Mouse (Mus musculus): ENCODE data around the gene Gfra4. TPM values are rescaled to one million over a fixed set of nuclear protein-coding genes. Genes with fewer than 3 reads are reported as not detected.

Gfra4 gene
- not detected for polyA plus RNA-seq (2017; shearing (Covaris generic))

DNA sequence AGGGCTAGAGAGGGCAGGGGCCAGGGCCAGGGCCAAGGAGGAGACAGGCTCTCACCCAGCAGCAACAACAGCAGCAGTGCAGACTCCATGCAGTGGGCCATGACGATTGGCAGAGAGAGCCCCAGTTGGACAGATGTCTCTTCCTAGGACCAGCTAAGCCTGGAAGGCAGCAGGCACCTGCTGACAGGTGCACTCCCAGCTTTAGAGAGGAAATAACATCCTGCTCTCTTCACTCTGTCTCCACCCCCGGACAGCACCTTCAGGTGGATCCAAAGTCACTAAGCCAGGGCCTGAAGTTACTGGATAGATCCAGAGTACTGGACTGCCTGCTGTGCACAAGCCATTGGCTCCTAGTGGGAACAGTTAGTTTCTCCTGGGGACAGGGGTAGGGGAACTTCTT lies at the start of gene Gfra4:
Gfra4 (minus strand) TSS at position 101 of the 400 bp plus-strand sequence.

DNA sequence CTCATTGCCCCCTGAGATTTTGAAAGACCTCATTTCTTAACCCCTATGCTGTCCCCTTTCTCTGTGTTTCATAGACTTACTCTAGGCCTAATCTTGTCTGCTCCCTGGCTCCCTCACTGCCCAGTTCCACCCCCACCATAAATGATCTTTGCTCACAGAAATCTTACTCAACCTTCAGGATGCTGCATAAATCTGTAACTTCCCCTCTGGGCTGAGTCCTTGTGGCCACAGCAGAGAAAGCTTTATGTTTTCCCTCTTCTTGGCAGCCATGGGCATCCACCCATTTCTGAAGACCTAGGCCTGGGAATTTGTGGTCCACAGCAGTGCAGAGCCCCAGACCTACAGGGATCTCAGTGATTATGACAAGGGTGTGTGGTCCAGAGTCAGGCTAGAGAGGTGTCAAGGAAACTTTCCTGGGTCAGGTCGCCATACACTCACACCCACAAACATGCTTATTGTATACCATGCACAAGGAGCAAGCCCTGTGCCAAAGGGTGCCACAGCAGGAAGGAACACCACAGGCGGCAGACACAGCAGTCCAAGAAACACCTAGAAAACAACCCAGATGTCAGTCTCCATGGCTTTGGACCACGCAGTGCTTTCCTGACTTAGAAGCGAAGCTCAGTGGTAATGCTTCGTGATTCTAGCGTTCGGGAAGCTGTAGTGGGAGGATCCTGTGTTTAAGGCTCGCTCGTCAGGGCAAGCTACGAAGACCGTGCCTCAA lies 43.9 kb upstream of the Gfra4 start, which contains the start of gene Siglec1:
Siglec1 (minus strand) TSS at position 99 of the 724 bp plus-strand sequence.

DNA sequence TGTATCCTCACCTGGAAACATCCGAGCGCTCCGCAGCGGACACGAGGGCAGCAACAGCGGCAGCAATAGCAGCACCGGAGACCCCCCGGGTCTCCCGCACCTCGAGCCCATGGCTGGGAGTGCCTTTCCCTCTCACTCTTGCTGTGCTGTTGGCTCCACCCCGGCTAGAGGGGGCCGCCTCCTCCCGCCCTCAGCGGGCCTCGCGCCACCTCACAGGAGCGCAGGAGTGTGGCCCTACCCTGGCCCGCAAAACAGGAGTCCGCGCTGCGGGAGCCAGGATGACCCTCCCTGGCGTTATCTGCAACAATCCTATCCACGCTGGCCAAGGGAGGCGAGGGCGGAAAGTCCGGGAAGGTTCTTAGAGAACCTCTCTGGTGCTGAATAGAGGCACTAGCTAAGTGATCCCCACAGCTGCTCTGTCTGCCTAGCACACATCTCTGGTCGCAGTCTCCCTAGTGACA lies 20.5 kb upstream of the Gfra4 start, which contains the start of gene Adam33:
Adam33 (minus strand) TSS at position 411 of the 461 bp plus-strand sequence.

Other genes starting within 250 kb of the Gfra4 start
- gene 4930402H24Rik, start 136.7 kb downstream of the Gfra4 start, polyA plus RNA-seq (2017; shearing (Covaris generic)), result 16.5 TPM
- 14.3 TPM for gene Atrn, start 136.6 kb downstream of the Gfra4 start, polyA plus RNA-seq (2017; shearing (Covaris generic))
- 0.23 TPM for gene Adam33, start 20.7 kb upstream of the Gfra4 start, polyA plus RNA-seq (2017; shearing (Covaris generic))
- 0.13 TPM for gene Siglec1, start 43.7 kb upstream of the Gfra4 start, polyA plus RNA-seq (2017; shearing (Covaris generic))
- 0.35 TPM for gene Hspa12b, start 84.2 kb upstream of the Gfra4 start, polyA plus RNA-seq (2017; shearing (Covaris generic))
- gene Gm11037, start 90.4 kb upstream of the Gfra4 start, polyA plus RNA-seq (2017; shearing (Covaris generic)), result not detected
- 42.8 TPM for gene 1700037H04Rik, start 117.0 kb upstream of the Gfra4 start, polyA plus RNA-seq (2017; shearing (Covaris generic))
- gene Cenpb, start 137.0 kb upstream of the Gfra4 start, polyA plus RNA-seq (2017; shearing (Covaris generic)), result 7.4 TPM
- 78.9 TPM for gene Cdc25b, start 143.9 kb upstream of the Gfra4 start, polyA plus RNA-seq (2017; shearing (Covaris generic))
- gene Spef1, start 144.2 kb upstream of the Gfra4 start, polyA plus RNA-seq (2017; shearing (Covaris generic)), result 0.26 TPM
- 19.7 TPM for gene Ap5s1, start 164.0 kb upstream of the Gfra4 start, polyA plus RNA-seq (2017; shearing (Covaris generic))
- 25.9 TPM for gene Mavs, start 191.0 kb upstream of the Gfra4 start, polyA plus RNA-seq (2017; shearing (Covaris generic))
- gene Pank2, start 219.4 kb upstream of the Gfra4 start, polyA plus RNA-seq (2017; shearing (Covaris generic)), result 104 TPM

Data from CD4-positive, CD25-positive, alpha-beta regulatory T cell (primary cell).